Mouse (Mus musculus): ENCODE measurements at regions not wholly inside any gene's neighbourhood (a gene's known extent, or its start where the extent isn't known, plus 50 kb on each side); places are given as distances from the start of the nearest gene placed in this dataset.
"Not testable (repeated sequence)": the region's sequence is repeated elsewhere in the genome, so short reads cannot be mapped to it uniquely, and the experiment has no call there.

DNA sequence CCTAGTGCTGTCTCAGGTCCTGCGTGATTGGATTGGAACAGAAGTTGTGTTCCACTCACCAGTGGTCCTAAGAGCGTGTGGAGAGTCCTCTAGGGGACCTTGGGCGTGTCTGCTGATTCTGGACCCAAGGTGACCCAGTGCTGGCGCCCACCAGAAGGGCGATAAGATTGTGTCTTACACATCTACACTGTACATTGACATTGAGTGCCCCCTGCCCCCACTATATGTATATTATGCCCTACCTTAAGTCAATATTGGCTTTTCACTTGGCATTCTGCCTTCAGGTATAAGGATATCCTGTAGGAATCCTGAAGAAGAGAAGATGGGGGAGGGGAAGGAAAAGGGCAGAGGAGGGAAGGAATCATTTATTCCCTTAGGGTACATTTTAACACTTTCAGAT, 260.2 kb upstream of the Rgs17 start:
- DNase-seq, result no peak

DNA sequence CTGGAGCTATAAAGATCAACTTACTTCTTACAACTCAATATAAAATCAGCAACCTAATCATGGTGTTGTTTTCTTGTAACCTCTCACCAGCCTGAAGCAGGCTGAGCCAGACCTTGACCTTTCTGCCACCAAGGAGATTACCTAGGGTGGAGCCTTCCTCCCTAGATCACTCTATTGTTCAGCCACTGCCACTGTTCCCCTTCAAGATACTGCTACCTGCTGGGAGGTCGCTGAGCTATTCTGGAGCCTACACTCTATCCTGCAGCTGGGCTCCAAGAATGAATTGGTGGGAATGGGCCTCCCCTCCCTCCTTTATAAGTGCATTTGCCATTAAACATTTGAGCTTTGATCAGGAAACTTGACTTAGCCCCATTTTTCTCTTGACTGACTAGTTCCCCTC, 242.1 kb upstream of the Rgs17 start:
- DNase-seq, result not testable (repeated sequence)

DNA sequence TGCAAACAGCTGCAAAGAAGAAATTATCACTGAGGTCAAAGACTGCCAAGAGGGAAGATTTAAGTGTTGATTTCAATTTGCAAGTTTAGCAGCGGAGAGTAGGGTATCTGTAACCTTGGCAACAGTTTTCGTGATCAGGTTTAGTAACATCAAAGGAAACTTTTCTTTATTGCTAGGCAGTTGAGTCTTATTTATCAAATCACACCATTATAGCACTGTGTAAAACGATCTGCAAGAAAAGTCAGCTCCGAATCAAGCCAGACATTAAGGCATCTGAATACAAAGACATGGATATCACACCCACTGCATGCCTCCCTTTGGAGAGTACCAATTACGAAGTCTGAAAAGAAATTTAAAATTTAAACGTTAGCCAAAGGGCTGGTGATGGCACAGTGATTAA, 234.7 kb upstream of the Rgs17 start:
- DNase-seq, result no peak

DNA sequence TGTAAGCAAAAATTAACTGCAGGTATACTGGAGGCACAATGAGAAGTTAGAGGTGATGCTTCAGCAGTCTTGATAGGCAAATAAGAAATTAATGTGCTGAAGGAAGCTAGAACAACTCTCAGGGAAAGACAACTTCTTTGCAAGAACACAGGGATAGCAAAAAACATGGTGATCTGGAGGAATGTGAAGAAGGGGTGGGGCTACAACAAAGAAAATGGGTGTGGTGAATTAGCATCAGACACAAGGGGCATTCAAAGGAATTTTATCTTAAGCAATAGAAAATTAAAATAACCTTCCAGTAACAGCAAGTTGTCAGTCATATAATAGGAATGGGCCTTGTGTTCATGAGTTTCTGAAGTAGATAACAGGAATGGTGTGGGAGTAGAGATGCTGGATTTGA, 211.9 kb upstream of the Rgs17 start:
- DNase-seq, result no peak

DNA sequence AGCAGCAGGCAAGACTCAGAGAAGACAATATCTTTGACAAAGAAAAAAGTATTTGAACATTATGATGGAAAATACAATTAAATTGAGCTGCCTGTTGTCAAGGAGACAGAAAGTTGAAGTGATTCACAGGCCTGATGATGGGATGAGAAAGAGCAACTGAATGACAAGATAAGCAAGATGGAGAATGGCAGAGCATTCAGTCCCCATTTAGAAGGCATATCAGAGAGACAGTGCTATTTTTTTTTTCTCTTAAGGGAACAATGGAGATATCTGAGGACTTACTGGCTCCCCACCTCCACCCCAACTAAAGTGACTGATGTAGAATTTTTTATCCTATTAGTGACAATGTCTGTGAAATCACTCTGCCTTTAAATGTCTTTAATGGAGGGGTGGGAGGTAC, 202.2 kb upstream of the Rgs17 start:
- DNase-seq, result not testable (repeated sequence)

DNA sequence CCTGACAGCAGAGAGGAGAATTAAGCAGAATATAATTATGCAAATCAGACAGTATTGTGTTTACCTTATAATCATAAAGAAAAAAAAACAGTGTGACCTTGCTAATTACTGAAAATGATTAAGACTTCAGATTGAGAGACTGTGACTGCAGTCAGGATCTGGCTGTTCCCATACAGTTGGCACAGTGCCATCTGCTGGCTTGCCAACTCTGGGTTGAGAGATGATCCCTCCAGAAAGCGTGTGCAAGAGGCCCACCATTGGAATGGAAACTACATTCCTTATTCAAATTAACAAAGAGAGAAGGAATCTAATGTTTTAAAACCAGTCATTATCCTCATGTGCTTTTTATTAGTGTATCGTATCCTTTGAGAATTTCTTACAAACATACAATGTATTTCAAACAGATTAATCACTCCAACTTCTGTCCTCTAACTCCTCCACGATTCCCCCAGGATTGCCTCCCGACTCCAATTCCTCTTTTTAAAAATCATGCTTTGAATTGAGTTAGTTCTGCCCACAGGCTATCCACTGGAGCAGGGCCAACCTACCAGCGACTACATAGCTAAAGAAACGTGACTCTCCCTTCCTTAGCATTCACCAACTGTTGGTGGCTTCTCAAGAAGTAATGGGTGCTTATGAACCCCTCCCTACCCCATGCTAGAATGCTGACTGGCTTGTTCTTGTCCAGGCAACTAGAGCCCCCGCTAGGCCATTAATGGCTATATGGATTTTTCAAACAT, 192.9 kb upstream of the Rgs17 start:
- peak; percentile 38 for DNase-seq
